Comparison of ENCODE assay signal across 29 mouse cellular contexts in the genomic region with DNA sequence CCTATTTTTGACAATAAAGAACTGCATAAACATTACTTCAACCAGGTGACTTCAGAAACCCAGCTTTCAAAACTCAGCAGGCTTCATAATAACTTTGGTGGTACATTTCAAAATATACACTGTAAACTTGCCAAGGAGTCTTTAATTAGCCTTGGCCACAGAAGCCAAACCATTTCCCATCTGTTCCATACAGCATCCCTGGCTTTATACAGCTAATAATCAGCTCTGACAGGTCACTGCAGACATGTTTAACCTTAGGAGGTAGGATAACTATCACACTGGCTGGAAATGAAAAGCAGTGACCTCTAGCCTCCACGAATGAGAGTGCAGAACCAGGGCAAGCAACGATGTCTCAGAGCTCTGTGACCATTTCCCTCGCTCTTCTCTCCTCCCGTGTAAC. TPM values are rescaled to one million over a fixed set of nuclear protein-coding genes. Genes with fewer than 3 reads are reported as not detected.
DNase-seq lines count a peak whose midpoint lies in the region; ATAC-seq and TF ChIP-seq lines count a peak whose summit lies in the region.
"Had no signal": no experiment of that assay in that cellular context is flagged by ENCODE, and none has a peak within 500 bp of the region (broad histone marks: within the 10 kb centered on the region; RNA-seq: fewer than 3 reads in every experiment).

No protein-coding gene starts in this region.

- H3K9me3 ChIP-seq in heart, embryonic 16.5 days (replicated peaks; ENCODE audit: control insufficient read depth, low read length), result no peaks in the 10 kb centered on the region
- H3K9me3 ChIP-seq: forebrain, embryonic 12.5 days; hindbrain, embryonic 10.5 days; hindbrain, embryonic 15.5 days; kidney, embryonic 15.5 days; limb, embryonic 13.5 days; megakaryocyte, embryonic 14.5 days; midbrain, embryonic 12.5 days had no signal

- no peaks in the 10 kb centered on the region for H3K36me3 ChIP-seq in heart, embryonic 16.5 days (ENCODE audit: control insufficient read depth, insufficient read depth)
- H3K36me3 ChIP-seq: hindbrain, embryonic 15.5 days had no signal

- no peak overlapping the region for H3K9ac ChIP-seq in heart, embryonic 16.5 days (ENCODE audit: low read length)
- H3K9ac ChIP-seq: forebrain, embryonic 12.5 days; hindbrain, embryonic 15.5 days; kidney, embryonic 15.5 days; limb, embryonic 13.5 days; midbrain, embryonic 12.5 days had no signal

- no peak for TF ChIP-seq CTCF in brain, embryonic 14.5 days (IDR thresholded peaks at IDR 0.05; ENCODE audit: borderline replicate concordance, extremely low read depth, insufficient read depth, insufficient read length)

- H3K4me3 ChIP-seq in heart, embryonic 16.5 days (ENCODE audit: low read length), result no peak overlapping the region
- H3K4me3 ChIP-seq: erythroblast, embryonic 14.5 days; forebrain, embryonic 12.5 days; hindbrain, embryonic 10.5 days; hindbrain, embryonic 15.5 days; kidney, embryonic 15.5 days; limb, embryonic 13.5 days; megakaryocyte, embryonic 14.5 days; midbrain, embryonic 12.5 days had no signal

- H3K27me3 ChIP-seq in heart, embryonic 16.5 days (ENCODE audit: control insufficient read depth, insufficient read depth, low read length), result no peaks in the 10 kb centered on the region
- H3K27me3 ChIP-seq: forebrain, embryonic 12.5 days; hindbrain, embryonic 15.5 days; kidney, embryonic 15.5 days; limb, embryonic 13.5 days; megakaryocyte, embryonic 14.5 days; midbrain, embryonic 12.5 days had no signal

- peaks cover 28% of the 10 kb centered on the region for H3K4me1 ChIP-seq in heart, embryonic 16.5 days (ENCODE audit: control insufficient read depth, insufficient read depth, low read length)

- H3K4me2 ChIP-seq in heart, embryonic 16.5 days (ENCODE audit: low read depth, low read length), result no peak overlapping the region
- H3K4me2 ChIP-seq: forebrain, embryonic 12.5 days; hindbrain, embryonic 15.5 days; kidney, embryonic 15.5 days; limb, embryonic 13.5 days; liver, embryonic 11.5 days; midbrain, embryonic 12.5 days had no signal

- no peak for DNase-seq in heart, postnatal 4 days
- peak; percentile 39 for DNase-seq in brain, embryonic 14.5 days (ENCODE audit: low read depth)
- peak; percentile 41 for DNase-seq in cerebellum, adult 11-12 months
- peak; percentile 25 to 47 for DNase-seq in cerebellum, postnatal 25 days
- DNase-seq in right cerebral cortex, postnatal 36 days (ENCODE audit: low spot score in 2 of 2), result no peak
- no peak for DNase-seq in frontal cortex, postnatal 14 days (ENCODE audit: low spot score in 2 of 2)
- DNase-seq: adrenal gland, adult 2 months; adrenal gland, postnatal 36 days; B cell, adult 2 months; gastrocnemius, postnatal 10 days; heart, postnatal 10 days; kidney, adult 18-20 months; kidney, postnatal 25 days; lung, postnatal 4 days; right cerebral cortex, postnatal 25 days; spleen, adult 18-20 months; thymus, postnatal 25 days had no signal

- H3K27ac ChIP-seq in heart, embryonic 16.5 days (ENCODE audit: low read length), result peak overlapping the region; percentile 25; the same call in 1 of the 2 replicates
- H3K27ac ChIP-seq: forebrain, embryonic 12.5 days; hindbrain, embryonic 10.5 days; hindbrain, embryonic 15.5 days; kidney, embryonic 15.5 days; limb, embryonic 13.5 days; midbrain, embryonic 12.5 days had no signal

- 68% methylated on average over 4 of the region's 4 CpGs for WGBS in heart, embryonic 16.5 days

- TF ChIP-seq POLR2A in brain, embryonic 14.5 days (IDR thresholded peaks at IDR 0.05; ENCODE audit: borderline replicate concordance, extremely low read depth, insufficient read depth, insufficient read length, poor library complexity, severe bottlenecking), result no peak

- no peak for ATAC-seq in heart, embryonic 16.5 days (replicated peaks; ENCODE audit: extremely low read depth, insufficient read depth, low FRiP score)
- ATAC-seq: activated CD4-positive, CD25-positive, alpha-beta regulatory T cell, adult 4 months; lung, postnatal 0 days had no signal

RNA-seq across cellular contexts. Expression of gene Zfp609, which starts 27.6 kb away (rescaled TPM):
- polyA plus RNA-seq in heart, embryonic 16.5 days (2015; fragmentation: Nextera tagmentation; extraction: Ambion mirVana), result 4.2 and 5.1 TPM in 2 replicates
- total RNA-seq in heart, postnatal 4 days (2021), result 10 to 100 TPM; 45.1 to 46.2 TPM
- 17.9 and 35.4 TPM in 2 replicates for polyA plus RNA-seq in brain, embryonic 14.5 days (2012; rRNA removed)

Comparison
In these comparisons a context has a peak if more than half of its experiments do, and no peak if none do; other contexts are left out.
1. DNase-seq: peak in brain, embryonic 14.5 days (single experiment), cerebellum, adult 11-12 months (single experiment) and cerebellum, postnatal 25 days (2 of 2); none in heart, postnatal 4 days (single experiment), right cerebral cortex, postnatal 36 days (0 of 2) and frontal cortex, postnatal 14 days (0 of 2).